Mouse (Mus musculus) limb, embryonic 12.5 days (tissue): ENCODE results near the gene Asic5. TPM values are rescaled to one million over a fixed set of nuclear protein-coding genes. Genes with fewer than 3 reads are reported as not detected.

Experiments
- ATAC-seq: fragments of 200-750 bp; cut with Nextera tagmentation; 2 replicates; pipeline ENCODE4 v1.8.0; 2017; ENCODE audit warnings: low read depth, moderate TSS enrichment; ENCODE audit not compliant: insufficient number of reproducible peaks, insufficient read depth, low FRiP score, low TSS enrichment
- H3K27ac ChIP-seq: fragments of 300-500 bp; sonication (generic); 2 replicates; pipeline ENCODE4 v1.5.1; 2016; ENCODE audit warnings: mild to moderate bottlenecking, moderate library complexity
- H3K27me3 ChIP-seq: fragments of 300-500 bp; sonication (generic); 2 replicates; pipeline ENCODE4 v1.6.1; 2016; ENCODE audit warnings: mild to moderate bottlenecking, moderate library complexity
- H3K36me3 ChIP-seq: fragments of 300-500 bp; sonication (generic); 2 replicates; pipeline ENCODE4 v1.6.1; 2016; ENCODE audit warnings: mild to moderate bottlenecking, moderate library complexity
- H3K4me1 ChIP-seq: fragments of 300-500 bp; sonication (generic); replicated peaks from 2 replicates; pipeline ENCODE4 v1.6.1; 2016
- H3K4me2 ChIP-seq: fragments of 300-500 bp; sonication (generic); 2 replicates; pipeline ENCODE4 v1.6.1; 2016; ENCODE audit warnings: mild to moderate bottlenecking, moderate library complexity
- H3K4me3 ChIP-seq: fragments of 300-500 bp; sonication (generic); replicated peaks from 2 replicates; pipeline ENCODE4 v1.5.1; 2016; ENCODE audit warnings: mild to moderate bottlenecking
- H3K9ac ChIP-seq: fragments of 300-500 bp; sonication (generic); replicated peaks from 2 replicates; pipeline ENCODE4 v1.6.1; 2016; ENCODE audit warnings: mild to moderate bottlenecking, moderate library complexity
- H3K9me3 ChIP-seq: fragments of 300-500 bp; sonication (generic); 2 replicates; pipeline ENCODE4 v1.6.1; 2016; ENCODE audit warnings: mild to moderate bottlenecking, moderate library complexity
- WGBS: fragments of 180-500 bp; shearing (Covaris S2); methylation state at CpG from one replicate; pipeline ENCODE4 v1.1.7; 2016; 5-methylcytosine and 5-hydroxymethylcytosine counted together
- polyA plus RNA-seq: library from polyadenylated mRNA; unstranded; fragments of >200 nt; fragmentation: Nextera tagmentation; extraction: Ambion mirVana; gene quantifications from 2 replicates; pipeline ENCODE4 v1.2.1, GENCODE M21; 2016

The Asic5 gene
- polyA plus RNA-seq, 1 experiment from 2014 or later, result not detected

DNA sequence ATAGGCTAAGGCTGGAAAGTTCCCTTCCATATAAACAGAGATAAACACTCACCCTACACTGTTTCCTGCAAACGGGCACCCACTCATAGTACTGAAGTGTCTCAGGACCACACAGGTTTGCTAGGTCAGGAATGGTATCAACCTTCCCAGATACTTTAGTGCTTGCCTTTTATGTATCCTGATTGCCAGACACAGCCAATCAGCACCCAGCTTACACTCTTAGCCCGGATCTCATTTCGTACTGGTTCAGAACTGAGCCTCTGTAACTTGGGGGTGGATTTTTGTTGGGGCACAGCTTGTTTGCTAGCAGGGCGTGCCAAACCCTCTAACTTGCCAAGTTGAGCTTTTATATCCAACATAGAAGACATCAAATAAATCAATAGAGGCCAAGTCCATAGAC, 6.5 kb upstream of the Asic5 start:
- 40% methylated on average over 4 of the region's 4 CpGs for WGBS
- ATAC-seq, result no peak
- no peak overlapping the region for H3K9ac ChIP-seq
- no peaks in the 10 kb centered on the region for H3K36me3 ChIP-seq
- H3K9me3 ChIP-seq, result no peaks in the 10 kb centered on the region
- no peak overlapping the region for H3K4me3 ChIP-seq
- H3K27ac ChIP-seq, result no peak overlapping the region
- no peaks in the 10 kb centered on the region for H3K27me3 ChIP-seq
- H3K4me1 ChIP-seq, result 0 out of 2 replicates have a peak, but pooled peaks cover 3% of the 10 kb centered on the region
- no peak overlapping the region for H3K4me2 ChIP-seq

DNA sequence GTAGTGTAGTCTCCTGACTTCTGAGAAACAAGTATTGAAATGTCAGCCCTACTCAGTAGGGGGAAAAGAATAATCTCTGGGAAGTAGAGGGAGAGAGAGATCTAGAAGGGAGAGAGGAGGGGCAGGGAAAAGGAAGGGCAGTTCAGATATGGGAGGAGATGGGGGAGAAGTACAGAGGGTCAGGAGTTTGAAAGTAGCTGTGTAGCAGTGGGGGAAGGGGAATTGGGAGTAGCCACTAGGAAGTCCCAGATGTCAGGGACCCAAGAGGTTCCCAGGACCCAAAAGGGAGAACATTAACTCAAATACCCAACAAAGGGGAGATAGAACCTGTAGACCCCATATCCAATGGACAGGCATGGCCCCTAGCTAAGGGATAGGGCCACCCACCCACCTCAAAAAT, 6.0 kb upstream of the Asic5 start, which contains the start of gene Tdo2:
Gene Tdo2 (minus strand): TSS at position 101 of the 400 bp plus-strand sequence.
- no peak within 1 kb of the TSS for H3K4me3 ChIP-seq
- no peak within 1 kb of the TSS for H3K9ac ChIP-seq
- no peaks in the 10 kb centered on the region for H3K27me3 ChIP-seq
- H3K4me1 ChIP-seq, result 0 out of 2 replicates have a peak, but pooled peaks cover 3% of the 10 kb centered on the region
- no peak within 1 kb of the TSS for H3K27ac ChIP-seq
- H3K36me3 ChIP-seq, result no peaks in the 10 kb centered on the region
- H3K4me2 ChIP-seq, result no peak within 1 kb of the TSS
- H3K9me3 ChIP-seq, result no peaks in the 10 kb centered on the region
- ATAC-seq, result no peak

DNA sequence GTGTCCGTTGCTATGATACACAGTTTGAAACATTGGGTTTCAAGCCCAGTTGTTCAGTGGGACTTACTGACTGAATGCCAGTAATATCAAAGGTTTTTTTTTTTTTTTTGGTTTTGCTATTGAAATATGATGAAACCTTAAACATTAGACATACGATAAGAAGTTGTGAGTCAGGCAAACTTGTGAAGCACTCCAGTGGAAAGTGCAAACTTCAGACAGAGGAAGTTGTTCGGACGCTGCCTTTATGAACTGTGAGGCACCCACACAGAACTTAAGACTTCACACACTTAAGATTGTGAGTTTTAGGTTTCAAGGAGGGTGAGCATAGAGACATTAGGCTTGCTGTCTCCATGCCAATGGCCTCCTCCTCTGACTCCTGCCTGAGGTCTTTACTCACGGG, 514 bp upstream of the Asic5 start:
- no peak for ATAC-seq
- H3K4me1 ChIP-seq, result no peaks in the 10 kb centered on the region
- no peak overlapping the region for H3K4me3 ChIP-seq
- no peaks in the 10 kb centered on the region for H3K27me3 ChIP-seq
- H3K9me3 ChIP-seq, result no peaks in the 10 kb centered on the region
- WGBS, result 83% methylated on average over 5 of the region's 5 CpGs
- H3K36me3 ChIP-seq, result no peaks in the 10 kb centered on the region
- H3K9ac ChIP-seq, result no peak overlapping the region
- no peak overlapping the region for H3K4me2 ChIP-seq
- H3K27ac ChIP-seq, result no peak overlapping the region

DNA sequence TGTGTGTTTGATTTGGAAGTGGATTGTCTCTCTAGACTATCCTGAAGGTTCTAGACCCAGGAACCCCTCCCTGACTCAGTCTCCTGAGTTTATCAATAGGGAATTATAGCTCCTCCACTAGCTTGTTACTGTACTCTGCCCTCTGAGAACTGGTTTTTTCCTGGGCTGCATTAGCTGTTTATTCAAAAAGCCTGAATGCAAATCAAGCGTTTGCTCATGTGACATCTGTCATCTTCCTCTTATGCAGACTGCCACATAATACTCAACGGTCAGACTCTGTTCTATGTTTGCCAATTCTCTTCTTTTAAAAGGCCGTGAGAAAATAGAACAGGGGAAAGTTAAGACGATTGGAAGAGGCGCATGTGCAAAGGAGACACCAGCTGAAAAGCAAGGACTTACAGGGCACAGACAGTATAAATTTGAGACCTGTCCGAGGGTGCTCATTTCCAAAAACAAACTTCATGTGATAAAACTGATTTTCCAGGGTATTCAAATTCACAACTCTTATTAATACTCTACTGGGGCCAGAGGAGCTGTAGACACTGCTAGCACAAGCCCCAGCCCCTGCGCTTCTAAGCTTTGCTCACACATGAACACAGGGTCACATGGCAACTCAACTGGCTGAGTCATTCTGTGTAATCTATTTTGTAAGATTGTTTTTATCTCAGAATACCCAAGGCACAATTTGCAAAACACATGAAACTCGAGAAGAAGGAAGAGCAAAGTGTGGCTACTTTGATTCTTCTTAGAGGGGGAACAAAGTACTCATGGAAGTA, 1.2 kb downstream of the Asic5 start:
- no peak for ATAC-seq
- 88% methylated on average over 8 of the region's 8 CpGs for WGBS
- Histone ChIP-seq H3K27ac (no peak overlapping the region), H3K36me3 (no peaks in the 10 kb centered on the region), H3K4me2 (no peak overlapping the region), H3K9me3 (no peaks in the 10 kb centered on the region), H3K4me3 (no peak overlapping the region), H3K27me3 (no peaks in the 10 kb centered on the region), H3K9ac (no peak overlapping the region), H3K4me1 (no peaks in the 10 kb centered on the region)

DNA sequence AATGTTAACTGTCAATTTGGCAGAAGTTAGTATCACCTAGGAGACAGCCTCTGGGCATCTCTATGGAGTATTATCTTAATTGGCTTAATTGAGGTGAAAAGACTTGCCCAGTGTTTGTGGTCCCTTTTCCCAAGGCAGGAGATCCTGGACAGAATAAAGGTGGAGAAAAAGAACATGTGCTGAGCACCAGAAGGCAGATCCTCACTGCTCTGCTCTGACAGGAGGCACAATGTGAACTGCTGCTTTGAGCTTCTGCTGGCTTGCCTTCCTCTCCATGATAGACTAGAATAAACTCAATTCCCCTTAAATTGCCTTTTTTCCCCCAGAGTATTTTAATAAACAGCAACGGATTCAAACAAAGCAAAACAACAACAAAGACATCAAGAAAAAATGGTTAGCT, 3.0 kb downstream of the Asic5 start:
- H3K27me3 ChIP-seq, result no peaks in the 10 kb centered on the region
- no peak overlapping the region for H3K9ac ChIP-seq
- no peak overlapping the region for H3K4me2 ChIP-seq
- no peak overlapping the region for H3K4me3 ChIP-seq
- WGBS, result 69% methylated on average over 1 of the region's 1 CpGs
- no peaks in the 10 kb centered on the region for H3K9me3 ChIP-seq
- no peak for ATAC-seq
- no peaks in the 10 kb centered on the region for H3K4me1 ChIP-seq
- H3K27ac ChIP-seq, result no peak overlapping the region
- H3K36me3 ChIP-seq, result no peaks in the 10 kb centered on the region

DNA sequence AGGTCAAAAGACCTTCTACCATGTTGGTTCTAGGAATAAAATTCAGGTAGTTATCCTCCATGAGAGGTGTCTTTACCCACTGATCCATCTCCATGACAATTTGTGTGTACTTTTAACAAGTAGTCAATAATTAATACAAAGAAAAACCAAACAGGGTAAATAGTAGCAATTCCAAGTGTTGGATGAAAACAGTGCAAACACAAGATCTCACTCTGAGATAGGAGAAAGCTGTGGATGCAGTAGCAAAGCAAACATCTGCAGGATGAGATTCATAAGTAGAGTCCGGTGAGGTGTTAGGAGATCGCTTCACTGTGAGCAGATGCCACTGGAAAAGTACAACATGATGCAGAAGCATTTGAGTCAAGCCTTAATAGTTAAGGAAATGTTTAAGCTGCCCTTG, 4.0 kb downstream of the Asic5 start:
- ATAC-seq, result no peak
- Histone ChIP-seq H3K4me3 (no peak overlapping the region), H3K27me3 (no peaks in the 10 kb centered on the region), H3K9ac (no peak overlapping the region), H3K36me3 (no peaks in the 10 kb centered on the region), H3K9me3 (no peaks in the 10 kb centered on the region), H3K4me1 (no peaks in the 10 kb centered on the region), H3K27ac (no peak overlapping the region), H3K4me2 (no peak overlapping the region)
- 89% methylated on average over 2 of the region's 2 CpGs for WGBS

DNA sequence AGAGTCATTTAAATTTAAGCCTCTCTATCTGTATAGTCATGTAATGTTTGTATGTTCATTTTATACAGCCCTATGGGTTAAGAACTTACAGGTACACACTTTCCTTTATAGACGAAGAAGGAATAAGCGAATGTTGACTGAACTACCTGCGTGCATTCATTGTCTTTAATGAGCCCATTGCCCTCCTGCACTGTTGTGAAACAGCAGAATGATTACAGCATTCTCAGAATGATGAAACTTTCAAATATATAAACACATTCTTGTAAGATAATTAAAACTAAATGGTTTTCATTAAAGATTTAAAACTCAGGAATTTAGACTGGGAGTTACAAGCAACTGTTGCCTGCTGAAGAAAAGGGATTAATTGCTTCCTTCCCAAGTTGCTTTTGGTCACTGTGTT, 5.5 kb downstream of the Asic5 start:
- Histone ChIP-seq H3K27ac (no peak overlapping the region), H3K4me1 (no peaks in the 10 kb centered on the region), H3K4me3 (no peak overlapping the region), H3K9ac (no peak overlapping the region), H3K36me3 (no peaks in the 10 kb centered on the region), H3K4me2 (no peak overlapping the region), H3K9me3 (no peaks in the 10 kb centered on the region), H3K27me3 (no peaks in the 10 kb centered on the region)
- 74% methylated on average over 3 of the region's 3 CpGs for WGBS
- no peak for ATAC-seq

DNA sequence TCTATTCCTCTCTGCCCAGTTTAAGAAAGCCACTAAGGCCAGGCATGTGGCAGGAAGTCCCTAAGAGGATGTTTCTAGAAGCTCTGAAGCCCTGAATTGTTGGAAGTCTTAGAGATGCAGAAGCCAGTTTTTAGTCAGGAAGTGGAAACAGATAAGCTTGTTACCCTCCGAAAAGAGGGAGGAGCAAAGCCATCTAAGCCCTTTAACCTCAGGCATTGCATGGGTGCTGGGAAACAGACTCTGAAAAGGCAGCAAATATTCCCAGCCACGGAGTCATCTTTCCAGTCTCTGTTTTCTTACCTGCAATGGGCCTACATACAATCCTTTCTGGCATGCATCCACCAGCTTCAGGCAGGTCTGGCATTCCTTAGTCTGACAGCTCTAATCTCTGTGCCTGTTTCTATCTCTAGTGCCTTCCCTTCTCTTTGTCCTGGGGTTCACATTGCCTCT, 7.6 kb downstream of the Asic5 start:
- Histone ChIP-seq H3K4me1 (no peaks in the 10 kb centered on the region), H3K36me3 (no peaks in the 10 kb centered on the region), H3K9ac (no peak overlapping the region), H3K4me2 (no peak overlapping the region), H3K9me3 (no peaks in the 10 kb centered on the region), H3K27me3 (no peaks in the 10 kb centered on the region), H3K4me3 (no peak overlapping the region), H3K27ac (no peak overlapping the region)
- ATAC-seq, result no peak
- 45% methylated on average over 2 of the region's 2 CpGs for WGBS

DNA sequence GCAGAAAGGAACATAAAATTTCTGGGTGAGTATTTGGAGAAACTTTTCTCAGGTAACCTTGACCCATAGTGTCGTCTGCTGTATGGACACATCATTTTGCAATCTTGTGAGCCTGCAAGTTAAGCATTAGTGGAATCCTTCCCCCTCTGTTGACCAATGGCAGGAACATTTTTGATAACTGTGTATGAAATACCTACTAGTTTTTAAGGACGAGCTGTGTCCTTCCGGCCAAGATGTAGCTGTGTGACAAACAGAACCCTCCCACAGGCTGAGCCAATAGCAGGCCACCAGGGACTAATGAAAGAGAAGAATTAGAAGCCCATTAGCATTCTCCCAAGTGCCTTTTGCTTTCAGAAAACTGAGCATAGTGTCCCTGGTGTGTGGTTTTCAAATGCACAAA, 8.4 kb downstream of the Asic5 start:
- H3K27me3 ChIP-seq, result no peaks in the 10 kb centered on the region
- H3K4me3 ChIP-seq, result no peak overlapping the region
- no peak overlapping the region for H3K27ac ChIP-seq
- no peak for ATAC-seq
- WGBS, result 70% methylated on average over 3 of the region's 3 CpGs
- no peaks in the 10 kb centered on the region for H3K9me3 ChIP-seq
- H3K36me3 ChIP-seq, result no peaks in the 10 kb centered on the region
- no peak overlapping the region for H3K9ac ChIP-seq
- no peak overlapping the region for H3K4me2 ChIP-seq
- no peaks in the 10 kb centered on the region for H3K4me1 ChIP-seq

DNA sequence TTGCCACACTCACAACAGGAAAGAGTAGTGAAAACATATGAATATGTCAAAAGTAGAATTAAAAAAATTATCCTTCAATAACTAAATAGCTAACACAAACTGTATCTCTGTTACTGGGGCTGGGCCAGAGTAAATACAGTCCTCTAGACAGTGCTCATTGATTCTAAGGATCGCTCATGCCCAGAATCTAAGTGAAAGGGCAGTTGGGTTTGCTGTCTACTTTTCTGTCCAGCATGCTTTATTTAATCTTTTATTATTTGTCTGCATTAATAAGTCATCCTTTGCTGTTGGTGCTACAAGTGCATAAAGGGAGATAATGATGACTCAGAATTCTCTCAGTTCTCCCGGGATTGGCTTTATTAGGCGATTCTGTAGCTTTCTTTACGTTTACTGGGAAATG, 13.3 kb downstream of the Asic5 start:
- H3K36me3 ChIP-seq, result no peaks in the 10 kb centered on the region
- no peaks in the 10 kb centered on the region for H3K9me3 ChIP-seq
- no peak overlapping the region for H3K27ac ChIP-seq
- H3K9ac ChIP-seq, result no peak overlapping the region
- H3K4me2 ChIP-seq, result no peak overlapping the region
- ATAC-seq, result no peak
- no peaks in the 10 kb centered on the region for H3K27me3 ChIP-seq
- no peak overlapping the region for H3K4me3 ChIP-seq
- WGBS, result 40% methylated on average over 4 of the region's 4 CpGs
- no peaks in the 10 kb centered on the region for H3K4me1 ChIP-seq

DNA sequence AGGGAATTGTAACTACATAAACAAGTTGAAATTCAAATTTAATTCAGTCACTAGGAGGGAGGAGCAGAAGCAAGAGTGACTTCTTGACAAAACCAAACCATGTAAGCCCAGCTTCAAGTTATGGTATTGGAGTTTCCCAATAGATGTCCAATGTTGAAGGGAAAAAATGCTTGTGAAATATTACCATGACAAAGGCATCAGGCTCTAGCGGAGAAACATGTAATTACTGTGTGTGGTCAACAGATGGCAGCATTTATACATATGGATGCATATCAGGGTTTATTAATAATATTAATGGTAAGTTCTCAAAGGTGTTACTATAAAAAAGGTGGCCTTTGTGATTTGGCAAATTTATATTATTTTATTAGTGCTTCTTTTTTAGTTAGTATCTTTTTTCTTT, 13.9 kb downstream of the Asic5 start:
- Histone ChIP-seq H3K4me1 (no peaks in the 10 kb centered on the region), H3K4me3 (no peak overlapping the region), H3K27ac (no peak overlapping the region), H3K9me3 (no peaks in the 10 kb centered on the region), H3K36me3 (no peaks in the 10 kb centered on the region), H3K4me2 (no peak overlapping the region), H3K27me3 (no peaks in the 10 kb centered on the region), H3K9ac (no peak overlapping the region)
- ATAC-seq, result no peak
- 7% methylated on average over 1 of the region's 1 CpGs for WGBS

DNA sequence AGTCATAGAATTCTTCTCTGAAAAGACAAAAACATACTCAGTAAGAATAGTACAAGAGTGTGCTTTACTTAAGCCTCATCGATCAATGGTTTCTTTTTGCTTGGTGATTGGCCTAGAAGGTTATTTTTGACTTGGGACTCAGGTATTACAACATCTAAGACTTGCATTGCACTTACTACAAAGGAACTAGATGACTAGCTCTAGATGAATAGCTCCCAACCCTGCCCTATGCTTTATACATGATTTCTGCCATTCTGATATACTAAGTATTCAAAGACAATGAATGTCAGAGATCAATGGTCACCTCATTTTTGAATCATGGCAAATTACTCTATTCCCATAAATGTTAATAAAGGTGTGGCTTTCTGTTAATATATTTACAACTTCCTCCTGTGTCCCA, 24.9 kb downstream of the Asic5 start:
- Histone ChIP-seq H3K4me1 (no peaks in the 10 kb centered on the region), H3K4me3 (no peak overlapping the region), H3K36me3 (no peaks in the 10 kb centered on the region), H3K27me3 (no peaks in the 10 kb centered on the region), H3K9me3 (no peaks in the 10 kb centered on the region), H3K27ac (no peak overlapping the region), H3K9ac (no peak overlapping the region), H3K4me2 (no peak overlapping the region)
- no peak for ATAC-seq
- 87% methylated on average over 1 of the region's 1 CpGs for WGBS
